Mouse (Mus musculus): ENCODE data around the gene Cuedc2. TPM values are rescaled to one million over a fixed set of nuclear protein-coding genes. Genes with fewer than 3 reads are reported as not detected.

The Cuedc2 gene
- polyA plus RNA-seq, 1 experiment from 2014 or later: 165 TPM

MicroRNA genes within 50 kb of the gene (microRNA counts, 519-probe panel; counts per million panel counts)
- microRNA mmu-miR-146b: not detected

Small RNA genes lying within 50 kb of the gene (microRNA-seq; reads per million reads assigned to microRNA genes)
- 1.3 reads per million for gene Mir146b

Other genes with a start within 250 kb of the Cuedc2 start
- gene Elovl3, start 206.8 kb downstream of the Cuedc2 start, polyA plus RNA-seq (2014; fragmentation: Nextera tagmentation; extraction: Ambion mirVana): not detected in 2 replicates
- gene Pitx3, start 190.4 kb downstream of the Cuedc2 start, polyA plus RNA-seq (2014; fragmentation: Nextera tagmentation; extraction: Ambion mirVana): not detected in 2 replicates
- 29.0 and 50.3 TPM in 2 replicates for gene Gbf1, start 186.2 kb downstream of the Cuedc2 start, polyA plus RNA-seq (2014; fragmentation: Nextera tagmentation; extraction: Ambion mirVana)
- gene Nfkb2, start 34.4 kb downstream of the Cuedc2 start, polyA plus RNA-seq (2014; fragmentation: Nextera tagmentation; extraction: Ambion mirVana): 6.3 and 8.9 TPM in 2 replicates
- 1.7 and 1.8 TPM in 2 replicates for gene Psd, start 11.5 kb downstream of the Cuedc2 start, polyA plus RNA-seq (2014; fragmentation: Nextera tagmentation; extraction: Ambion mirVana)
- gene Fbxl15, start 10.5 kb downstream of the Cuedc2 start, polyA plus RNA-seq (2014; fragmentation: Nextera tagmentation; extraction: Ambion mirVana): 14.2 and 18.2 TPM in 2 replicates
- 7.9 and 10.8 TPM in 2 replicates for gene Mfsd13a, start 2.4 kb upstream of the Cuedc2 start, polyA plus RNA-seq (2014; fragmentation: Nextera tagmentation; extraction: Ambion mirVana)
- 2.7 and 3.5 TPM in 2 replicates for gene 2310034G01Rik, start 11.6 kb upstream of the Cuedc2 start, polyA plus RNA-seq (2014; fragmentation: Nextera tagmentation; extraction: Ambion mirVana)
- 78.5 and 134 TPM in 2 replicates for gene Actr1a, start 57.0 kb upstream of the Cuedc2 start, polyA plus RNA-seq (2014; fragmentation: Nextera tagmentation; extraction: Ambion mirVana)
- gene Sufu, start 58.2 kb upstream of the Cuedc2 start, polyA plus RNA-seq (2014; fragmentation: Nextera tagmentation; extraction: Ambion mirVana): 28.1 and 48.8 TPM in 2 replicates
- 28.3 and 35.6 TPM in 2 replicates for gene Trim8, start 163.0 kb upstream of the Cuedc2 start, polyA plus RNA-seq (2014; fragmentation: Nextera tagmentation; extraction: Ambion mirVana)
- gene Arl3, start 234.5 kb upstream of the Cuedc2 start, polyA plus RNA-seq (2014; fragmentation: Nextera tagmentation; extraction: Ambion mirVana): 98.3 and 182 TPM in 2 replicates
- 18.1 and 25.1 TPM in 2 replicates for gene Sfxn2, start 234.7 kb upstream of the Cuedc2 start, polyA plus RNA-seq (2014; fragmentation: Nextera tagmentation; extraction: Ambion mirVana)

Measured in kidney, embryonic 14.5 days (tissue).